In the genomic region with DNA sequence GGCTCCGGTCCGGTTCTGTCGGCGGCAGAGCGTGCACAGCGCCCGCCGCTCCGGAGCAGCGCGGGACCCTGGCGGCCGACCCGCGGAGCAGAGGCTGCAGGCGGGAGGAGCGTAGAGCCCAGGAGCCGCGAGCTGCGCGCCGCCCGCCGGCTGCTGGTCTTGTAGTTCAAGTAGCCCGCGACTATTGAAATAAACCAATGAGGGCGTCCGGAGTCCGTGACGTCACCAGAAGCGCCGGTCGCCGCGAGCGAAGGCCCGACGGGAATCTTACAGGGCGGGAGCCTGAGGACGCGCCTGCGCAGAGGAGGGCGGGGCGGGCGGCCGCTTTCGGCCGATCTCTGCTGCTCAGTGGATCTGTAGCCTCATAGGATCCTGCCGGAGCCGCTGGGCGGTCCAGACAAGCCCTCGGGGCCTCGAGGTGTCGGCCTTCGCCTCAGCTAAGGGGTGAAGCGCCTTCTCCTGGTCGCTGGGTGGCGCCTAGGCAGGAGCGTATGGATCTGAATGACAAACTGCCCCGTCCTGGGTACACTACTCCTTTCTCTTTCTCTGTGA, we compare ENCODE assay signal across 1 mouse cellular context.
TF ChIP-seq lines count a peak whose summit lies in the region.

Gene Ccna2, minus strand, starts transcription at position 324 of the 552 bp plus-strand sequence.

TF ChIP-seq in CH12.LX, 34 proteins besides CTCF, POLR2A, EP300 and RAD21 (continued from another document):
- TF ChIP-seq MAZ (IDR thresholded peaks at IDR 0.05; ENCODE audit: low read depth, low read length) (peak; percentile 93), USF2 (conservative IDR thresholded peaks at IDR 0.05; ENCODE audit: low read depth, low read length) (no peak), TBP (conservative IDR thresholded peaks at IDR 0.05; ENCODE audit: low read depth, low read length) (peak; percentile 74; the same call in 1 of the 2 replicates), SMC3 (IDR thresholded peaks at IDR 0.05; ENCODE audit: low read depth, low read length) (peak; percentile 67), ETS1 (conservative IDR thresholded peaks at IDR 0.05; ENCODE audit: low read depth, low read length) (0 out of 2 replicates have a peak, but pooled peaks have one; percentile 17), MXI1 (IDR thresholded peaks at IDR 0.05; ENCODE audit: low read depth, low read length) (peak; percentile 95), JUN (IDR thresholded peaks at IDR 0.05; ENCODE audit: insufficient read depth, low read depth, low read length) (no peak), MAX (IDR thresholded peaks at IDR 0.05; ENCODE audit: low read length) (peak; percentile 77), RCOR1 (conservative IDR thresholded peaks at IDR 0.05; ENCODE audit: low read depth, low read length) (no peak; the same call in 1 of the 2 replicates), TCF12 (IDR thresholded peaks at IDR 0.05; ENCODE audit: low read depth, low read length) (peak; percentile 75), HCFC1 (IDR thresholded peaks at IDR 0.05; ENCODE audit: low read depth, low read length) (peak; percentile 88), GABPA (IDR thresholded peaks at IDR 0.05; ENCODE audit: insufficient replicate concordance, low read depth, low read length) (no peak; the same call in 1 of the 2 replicates), POLR2AphosphoS2 (IDR thresholded peaks at IDR 0.05; ENCODE audit: low read depth, low read length) (peak; percentile 86; the same call in 1 of the 2 replicates), ZC3H11A (IDR thresholded peaks at IDR 0.05; ENCODE audit: low read depth, low read length) (no peak), NRF1 (IDR thresholded peaks at IDR 0.05; ENCODE audit: low read depth, low read length) (peak; percentile 99), JUND (conservative IDR thresholded peaks at IDR 0.05; ENCODE audit: low read depth, low read length) (no peak), MYC (IDR thresholded peaks at IDR 0.05; ENCODE audit: low read depth, low read length) (peak; percentile 69), ZNF384 (IDR thresholded peaks at IDR 0.05; ENCODE audit: low read depth, low read length) (no peak)
